Mouse (Mus musculus): ENCODE results near the gene Fam81a.

- no peak for TF ChIP-seq MYOG (IDR thresholded peaks at IDR 0.05; ENCODE audit: control insufficient read depth, extremely low read depth, insufficient read length)
- TF ChIP-seq CTCF (IDR thresholded peaks at IDR 0.05; ENCODE audit: control insufficient read depth, insufficient read depth, insufficient read length), result no peak
- no peak for TF ChIP-seq MAX (IDR thresholded peaks at IDR 0.05)
Measured at GRCm38 (mm10) chr9:70046255-70046654, 96.1 kb downstream of the Fam81a start.
